Mouse (Mus musculus) c-Kit-negative CD71-positive TER-119-positive erythroid progenitor cells, embryonic 14.5 days (primary cell): ENCODE measurements around the gene Tnks1bp1.

Experiments used
- DNase-seq: peaks from one replicate; pipeline ENCODE4 v3.0.0-alpha.2; 2013; ENCODE audit warnings: low read depth, low spot score

Gene Tnks1bp1

DNA sequence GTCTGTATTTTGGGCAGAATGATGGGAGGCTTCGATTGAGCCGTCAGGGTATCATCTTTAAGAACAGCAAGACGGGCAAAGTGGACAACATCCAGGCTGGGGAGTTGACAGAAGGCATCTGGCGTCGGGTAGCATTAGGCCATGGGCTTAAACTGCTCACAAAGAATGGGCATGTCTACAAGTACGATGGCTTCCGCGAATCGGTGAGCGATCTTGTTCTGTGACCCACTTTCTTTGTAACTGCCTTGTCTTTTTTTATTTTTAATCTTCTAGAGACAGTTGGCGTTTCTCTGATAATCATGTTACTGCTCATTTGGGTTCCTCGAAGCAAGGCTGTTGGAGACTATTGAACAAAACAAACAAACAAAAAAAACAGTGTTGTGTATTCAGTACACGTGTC, 9.5 kb upstream of the Tnks1bp1 start:
- no peak for DNase-seq

DNA sequence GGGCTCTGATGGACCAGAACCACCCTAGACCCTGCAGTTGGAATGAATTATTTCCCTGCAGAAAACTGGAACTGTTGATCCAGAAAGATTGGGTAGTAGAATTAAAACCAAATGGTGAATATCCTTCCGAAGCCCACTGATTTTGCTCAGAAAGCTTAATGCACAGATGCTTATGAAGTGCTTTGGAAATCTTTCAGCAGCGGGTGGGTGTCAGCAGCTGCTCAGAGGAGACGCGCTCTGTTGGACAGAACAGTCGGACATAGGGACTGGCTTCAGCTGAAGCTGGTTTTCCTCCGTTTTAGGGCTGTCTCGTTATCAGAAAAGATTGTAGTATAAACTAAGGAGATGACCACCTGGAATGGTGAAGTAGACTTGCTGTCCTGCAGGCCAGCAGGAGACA, 4.2 kb upstream of the Tnks1bp1 start:
- no peak for DNase-seq

DNA sequence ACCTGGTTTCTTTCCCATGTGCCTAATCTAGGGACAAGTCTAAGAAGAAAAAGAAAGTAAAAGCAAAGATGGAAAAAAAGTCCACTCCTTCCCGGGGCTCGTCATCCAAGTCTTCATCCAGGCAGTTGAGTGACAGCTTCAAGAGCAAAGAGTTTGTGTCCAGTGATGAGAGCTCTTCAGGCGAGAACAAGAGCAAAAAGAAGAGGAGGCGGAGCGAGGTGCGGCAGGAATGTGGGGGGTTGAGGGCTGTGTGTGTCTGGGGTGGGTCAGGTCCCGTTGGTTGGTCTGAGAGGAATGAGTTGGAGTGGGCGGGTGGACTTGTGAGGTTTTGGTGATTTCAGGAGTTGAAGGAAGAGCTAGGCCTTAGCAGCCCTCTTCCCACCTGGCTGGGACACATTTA, 1.6 kb upstream of the Tnks1bp1 start:
- DNase-seq, result no peak

- no peak for DNase-seq
Measured at GRCm38 (mm10) chr2:85047081-85047480, 741 bp upstream of the Tnks1bp1 start.

DNA sequence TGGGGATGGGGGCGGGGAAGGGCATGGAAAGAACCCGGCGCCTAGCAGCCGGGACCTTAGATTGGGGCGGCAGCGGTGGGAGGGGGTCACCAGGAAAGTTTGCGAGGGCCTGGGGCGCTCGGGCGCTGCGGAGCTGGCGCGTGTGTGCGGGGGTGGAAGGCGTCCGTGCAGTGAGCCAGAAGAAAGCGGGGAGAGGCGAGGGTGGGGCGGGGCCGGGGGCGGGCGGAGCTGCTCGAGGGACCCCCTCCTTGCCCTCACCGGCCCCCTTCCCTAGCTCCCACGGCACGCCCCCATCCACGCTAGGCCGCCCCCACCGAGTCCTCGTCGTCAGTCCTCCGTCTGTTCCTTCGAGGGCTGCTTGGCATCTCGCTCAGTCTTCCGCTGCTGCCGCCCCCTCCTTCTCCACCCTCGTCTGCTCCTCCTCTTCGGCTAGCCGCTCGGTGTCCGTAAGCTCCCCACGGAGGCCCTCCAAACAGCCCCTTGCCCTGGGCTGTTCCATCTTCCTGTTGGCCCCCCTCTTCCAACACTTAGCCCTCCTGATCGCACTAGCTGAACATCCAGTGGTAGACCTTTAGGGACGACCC, 438 bp downstream of the Tnks1bp1 start:
- no peak for DNase-seq

- no peak for DNase-seq
Measured at GRCm38 (mm10) chr2:85049277-85049676, 1.5 kb downstream of the Tnks1bp1 start.

DNA sequence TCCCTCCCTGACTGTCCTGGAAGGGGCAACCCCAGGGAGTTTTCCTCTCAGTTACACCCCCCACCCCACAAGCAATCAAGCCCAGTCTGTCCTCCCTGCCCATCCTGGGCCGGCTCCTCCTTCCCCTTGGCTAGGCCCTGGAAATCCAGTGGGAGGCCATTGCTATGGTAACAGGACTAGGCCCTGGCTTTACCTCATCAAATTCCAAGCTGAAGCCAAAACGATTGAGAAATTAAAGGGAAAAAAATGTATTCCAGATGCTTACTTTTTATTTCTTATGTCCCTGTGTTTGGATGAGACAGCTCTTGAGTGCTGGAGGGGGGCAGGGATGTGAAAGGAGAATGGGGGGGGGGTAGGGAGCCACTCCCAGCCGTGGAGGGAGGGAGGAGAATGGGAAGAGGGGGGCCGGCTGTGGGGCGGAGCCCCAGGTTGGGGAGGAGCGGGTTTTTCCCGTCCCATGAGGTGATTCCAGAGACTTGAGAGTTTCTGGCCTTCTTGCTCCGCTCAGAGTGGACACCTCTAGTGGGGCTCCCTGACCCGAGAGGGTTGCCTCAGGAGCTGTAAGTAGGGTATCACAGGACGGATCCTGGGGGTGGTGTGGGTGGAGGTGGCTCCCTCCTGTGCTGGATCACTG, 2.3 kb downstream of the Tnks1bp1 start:
- DNase-seq, result no peak

DNA sequence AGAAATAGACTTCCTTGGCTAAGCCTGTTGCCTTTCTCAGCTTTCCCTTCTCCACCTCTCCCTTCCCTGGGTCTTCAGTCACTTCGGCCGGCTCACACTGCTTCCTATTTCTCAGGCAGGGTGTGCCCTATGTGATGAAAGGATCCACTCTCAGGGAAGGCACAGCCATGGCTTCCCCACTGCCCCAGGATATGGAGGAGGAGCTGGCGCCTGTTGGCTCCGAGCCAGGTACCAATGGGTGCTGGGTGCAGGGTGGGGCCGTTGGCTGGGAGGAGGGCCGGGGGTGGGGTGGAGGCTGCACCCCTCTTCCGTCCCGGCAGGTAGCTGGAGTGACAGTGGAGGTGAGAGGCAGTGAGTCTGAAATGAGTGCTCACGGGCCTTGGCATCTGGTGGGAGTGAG, 2.9 kb downstream of the Tnks1bp1 start:
- no peak for DNase-seq

GRCm38 (mm10) chr2:85053192-85053816, 5.5 kb downstream of the Tnks1bp1 start:
- no peak for DNase-seq

DNA sequence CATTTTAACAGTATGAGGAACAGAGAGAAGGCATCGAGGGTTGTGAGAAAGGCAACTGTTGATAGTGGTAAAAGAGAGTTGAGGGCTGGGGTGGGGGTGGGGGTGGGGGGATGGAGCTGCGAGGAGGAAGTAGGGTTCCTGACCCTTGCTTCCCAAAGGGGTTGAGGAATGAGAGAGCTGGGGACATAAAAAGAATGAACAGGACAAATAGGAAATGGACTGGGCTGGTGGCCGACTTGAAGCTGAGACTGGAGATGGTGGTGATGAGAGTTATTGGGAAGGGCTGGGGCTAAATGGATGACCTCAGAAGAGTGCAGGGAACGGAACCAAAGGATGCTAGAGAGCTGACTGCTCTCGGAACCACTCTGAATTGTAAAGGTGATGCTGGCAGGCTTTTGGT, 8.9 kb downstream of the Tnks1bp1 start:
- no peak for DNase-seq

DNA sequence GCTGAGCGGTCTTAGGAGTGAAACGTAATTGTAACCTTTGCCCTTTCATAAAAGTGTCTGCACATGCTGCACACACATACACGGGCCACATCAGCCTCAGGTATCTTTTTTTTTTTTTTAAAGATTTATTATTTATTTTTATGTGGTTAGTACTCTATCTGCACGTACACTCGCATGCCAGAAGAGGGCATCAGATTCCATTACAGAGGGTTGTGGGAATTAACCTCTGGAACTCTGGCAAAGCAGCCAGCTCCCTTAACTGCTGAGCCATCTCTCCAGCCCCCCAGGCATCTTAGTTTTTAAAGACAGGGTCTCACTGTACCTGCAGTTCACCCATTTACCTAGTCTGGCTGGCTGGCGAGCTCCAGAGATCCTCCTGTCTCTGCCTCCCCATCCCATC, 11.9 kb downstream of the Tnks1bp1 start:
- no peak for DNase-seq

- no peak for DNase-seq
Measured at GRCm38 (mm10) chr2:85060591-85061060, 12.8 kb downstream of the Tnks1bp1 start.

DNA sequence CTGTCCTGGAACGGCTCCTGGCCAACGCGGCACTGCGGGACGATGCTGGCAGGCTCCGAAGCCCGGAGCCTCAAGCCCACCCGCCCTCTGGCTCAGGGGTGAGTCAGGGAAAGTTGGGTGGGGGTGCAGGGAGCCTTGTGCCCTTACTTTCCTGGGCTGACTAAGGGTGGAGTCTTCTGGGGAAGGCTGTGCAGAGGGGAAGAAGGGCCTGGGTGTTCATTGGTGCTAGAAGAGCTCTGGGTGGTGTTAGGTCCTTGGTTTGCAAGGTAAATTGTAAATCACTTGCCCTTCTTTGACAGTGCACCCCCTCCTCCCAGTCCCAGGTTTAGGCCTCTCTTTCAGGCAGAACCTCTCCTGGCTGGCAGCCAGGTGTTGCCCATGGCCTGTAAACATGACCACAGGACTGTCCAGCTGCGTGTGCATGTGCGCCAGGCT, 13.3 kb downstream of the Tnks1bp1 start:
- DNase-seq, result no peak

DNA sequence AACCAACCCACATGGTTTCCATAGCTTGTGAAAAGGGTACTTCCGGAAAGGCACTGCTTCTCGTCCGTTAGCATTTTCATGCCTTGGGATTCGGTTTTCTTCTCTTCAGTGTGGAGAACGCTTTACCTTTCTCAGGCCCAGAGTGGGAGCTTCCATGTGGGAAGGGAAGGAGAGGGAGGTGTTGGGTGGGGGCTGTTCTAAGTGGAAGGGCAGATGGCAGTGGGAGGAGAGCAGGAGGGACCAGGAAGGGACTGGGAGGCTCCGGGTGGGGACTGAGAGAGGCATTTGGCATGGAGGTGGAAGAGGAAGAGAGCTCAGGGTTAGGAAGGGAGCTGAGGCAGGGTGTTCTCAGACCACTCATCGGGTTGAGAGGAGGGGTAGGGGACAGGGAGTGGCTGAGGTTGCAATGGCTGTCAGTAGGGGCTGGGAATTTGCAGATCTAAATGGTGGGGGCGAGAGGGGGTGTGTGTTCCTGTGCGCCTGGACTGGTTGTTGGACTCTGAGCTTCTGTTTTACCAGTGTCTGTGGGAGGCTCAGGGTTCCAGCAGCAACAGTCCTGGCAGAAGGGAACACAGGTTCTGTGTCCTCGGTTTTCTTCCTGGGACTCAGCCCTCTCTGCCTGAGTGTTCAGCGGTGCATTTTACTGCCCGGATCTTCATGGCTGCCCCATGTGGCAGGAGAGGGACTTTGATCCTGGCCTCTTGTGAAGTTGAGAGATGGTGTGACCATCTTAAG, 17.5 kb downstream of the Tnks1bp1 start:
- no peak for DNase-seq

- no peak for DNase-seq
Measured at GRCm38 (mm10) chr2:85066937-85067336, 19.1 kb downstream of the Tnks1bp1 start.

DNA sequence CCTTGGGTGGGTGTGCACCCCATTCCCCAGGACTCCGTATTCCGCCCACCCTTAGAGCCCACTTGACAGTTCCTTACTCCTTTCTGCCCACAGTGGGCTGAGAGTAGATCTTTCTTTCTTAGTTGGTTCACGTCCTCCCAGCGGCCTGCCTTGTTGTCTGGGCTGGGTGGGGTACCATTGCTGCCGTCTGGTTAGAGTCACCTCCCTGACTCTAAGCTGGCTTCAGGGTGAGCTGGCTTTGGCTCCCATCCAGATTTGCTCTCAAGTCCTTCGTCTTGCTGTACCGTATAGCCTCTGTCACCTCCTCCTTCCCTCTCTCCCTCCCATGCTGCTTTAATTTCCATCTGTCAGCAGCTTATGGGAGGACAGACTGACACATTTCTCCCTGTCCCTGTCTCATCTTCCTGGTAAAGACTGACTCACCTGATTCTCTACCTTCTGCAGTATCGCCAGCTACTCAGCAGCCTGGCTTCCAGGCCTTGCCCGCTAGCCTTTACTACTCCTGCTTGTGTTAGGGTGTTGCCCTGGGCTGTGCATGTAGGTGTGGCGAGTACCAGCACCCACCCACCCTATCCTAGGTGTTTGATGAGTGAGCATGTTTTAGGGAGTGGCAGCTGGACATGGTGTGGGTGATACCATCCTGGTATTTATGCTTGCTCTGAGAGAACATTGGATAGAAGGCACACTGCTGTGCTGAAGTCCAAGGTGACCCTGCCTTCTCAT, 20.2 kb downstream of the Tnks1bp1 start:
- DNase-seq, result no peak

GRCm38 (mm10) chr2:85068626-85069025, 20.8 kb downstream of the Tnks1bp1 start:
- DNase-seq, result no peak

DNA sequence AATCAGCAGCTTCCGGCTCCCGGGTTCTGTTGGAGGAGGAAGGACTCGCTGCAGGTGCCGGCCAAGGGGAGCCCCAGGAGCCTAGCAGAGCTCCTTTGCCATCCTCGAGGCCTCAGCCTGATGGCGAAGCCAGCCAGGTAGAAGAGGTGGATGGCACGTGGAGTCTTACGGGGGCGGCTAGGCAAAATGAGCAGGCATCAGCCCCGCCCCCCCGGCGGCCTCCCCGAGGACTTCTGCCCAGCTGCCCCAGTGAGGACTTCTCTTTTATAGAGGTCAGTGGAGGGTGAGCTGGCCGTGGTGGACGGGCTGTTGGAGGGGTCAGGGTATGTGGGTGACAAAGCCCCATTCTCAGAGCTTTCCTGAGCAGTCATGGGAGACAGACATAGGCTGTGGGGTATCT, 22.3 kb downstream of the Tnks1bp1 start:
- DNase-seq, result no peak

- DNase-seq, result no peak
Measured at GRCm38 (mm10) chr2:85071921-85072320, 24.1 kb downstream of the Tnks1bp1 start.

DNA sequence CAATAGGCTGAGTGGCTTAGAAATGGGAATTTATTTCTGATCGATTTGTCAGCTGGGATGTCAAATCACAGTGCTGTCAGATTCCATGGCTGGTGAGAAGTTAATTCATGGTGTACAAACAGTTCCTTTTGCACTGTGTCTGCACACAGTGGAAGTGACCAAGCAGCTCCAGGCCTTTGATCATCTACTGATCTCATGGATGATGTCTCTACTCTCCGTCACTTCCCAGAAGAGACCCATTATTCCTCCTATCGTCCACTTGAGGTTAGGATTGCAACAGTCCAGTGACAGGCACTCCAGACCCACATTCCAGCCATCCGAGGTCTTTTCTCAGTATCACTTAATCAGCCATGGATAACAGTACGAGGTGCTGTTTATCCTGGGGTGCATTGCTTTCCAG, 25.9 kb downstream of the Tnks1bp1 start:
- no peak for DNase-seq

DNA sequence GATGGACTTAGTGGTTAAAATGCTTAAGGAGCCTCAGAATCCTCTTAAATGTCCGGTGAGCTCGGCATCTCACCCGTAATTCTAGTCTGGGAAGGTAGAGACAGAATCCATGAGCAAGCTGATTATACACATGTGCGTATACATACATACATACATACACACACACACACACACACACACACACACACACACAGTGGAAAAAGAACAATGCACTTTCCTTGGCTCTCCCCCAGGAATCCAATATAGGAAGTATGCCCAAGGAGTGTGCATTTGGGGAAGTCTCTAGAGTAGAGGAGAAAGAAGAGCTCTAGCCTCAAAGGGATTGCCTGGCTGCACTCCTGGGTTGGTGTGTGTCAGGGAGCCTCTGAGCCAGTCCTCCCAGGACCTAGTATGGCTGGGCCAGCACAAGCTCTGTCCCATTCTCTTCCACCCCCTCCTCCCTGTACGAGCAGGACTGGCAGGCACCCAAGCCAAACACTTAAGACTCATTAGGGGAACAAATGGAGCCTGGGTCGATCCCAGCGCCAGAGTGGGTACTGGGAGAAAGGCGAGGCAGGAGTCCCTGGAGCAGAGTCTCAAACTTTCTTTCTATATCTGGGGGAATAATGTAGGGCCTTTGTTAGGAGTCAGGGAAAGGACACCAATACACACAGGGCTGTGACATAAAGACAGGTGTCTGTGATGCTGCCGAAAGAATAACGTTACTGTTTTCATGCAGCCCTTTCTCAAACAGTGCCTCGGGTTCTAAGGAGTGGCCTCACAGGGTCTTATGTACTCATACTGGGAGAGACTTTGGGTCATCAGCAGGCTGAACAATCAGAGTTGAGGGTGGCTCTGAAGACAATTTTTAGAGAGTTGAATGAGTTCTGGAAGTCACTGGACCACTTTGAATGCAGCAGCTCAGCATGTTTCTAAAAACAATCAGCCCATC, 41.2 kb downstream of the Tnks1bp1 start:
- no peak for DNase-seq
